Mouse (Mus musculus): ENCODE results near the gene Ecm1. TPM values are rescaled to one million over a fixed set of nuclear protein-coding genes. Genes with fewer than 3 reads are reported as not detected.
A peak's percentile ranks its signal among the peaks of the same experiment; 100 is the strongest.

Ecm1 gene
- total and polyA plus RNA-seq, 2 experiments = 48.1 to 374 TPM

GRCm38 (mm10) chr3:95732744-95733521 lies 6.4 kb downstream of the Ecm1 start:
- DNase-seq (ENCODE audit: extremely low read depth, low read depth, low spot score) = peak; percentile 75
- no peaks in the 10 kb centered on the region for H3K27me3 ChIP-seq (ENCODE audit: control insufficient read depth, insufficient read depth, low read length)
- no peaks in the 10 kb centered on the region for H3K36me3 ChIP-seq (ENCODE audit: control insufficient read depth, insufficient read depth, low read length)
- TF ChIP-seq POLR2A (IDR thresholded peaks at IDR 0.05; ENCODE audit: extremely low read depth, insufficient read depth, low read length) (no peak), CTCF (IDR thresholded peaks at IDR 0.05; ENCODE audit: low read depth, low read length) (no peak)
- no peaks in the 10 kb centered on the region for H3K79me2 ChIP-seq (ENCODE audit: control insufficient read depth, insufficient read depth, low read length)
- H3K4me3 ChIP-seq (ENCODE audit: insufficient read depth, low read depth, low read length) = no peak overlapping the region
- WGBS = 61% methylated on average over 11 of the region's 11 CpGs
- no peak overlapping the region for H3K9ac ChIP-seq (ENCODE audit: low read depth, low read length)
- H3K4me1 ChIP-seq (ENCODE audit: control insufficient read depth, insufficient read depth, low read length) = peaks cover 6% of the 10 kb centered on the region; the same call in 1 of the 2 replicates
- H3K27ac ChIP-seq (replicated peaks; ENCODE audit: insufficient read depth, low read depth, low read length) = peak overlapping the region; percentile 62

GRCm38 (mm10) chr3:95732297-95732696 lies 7.1 kb downstream of the Ecm1 start:
- peaks cover 6% of the 10 kb centered on the region; the same call in 1 of the 2 replicates for H3K4me1 ChIP-seq (ENCODE audit: control insufficient read depth, insufficient read depth, low read length)
- WGBS = 76% methylated on average over 9 of the region's 9 CpGs
- H3K79me2 ChIP-seq (ENCODE audit: control insufficient read depth, insufficient read depth, low read length) = no peaks in the 10 kb centered on the region
- no peaks in the 10 kb centered on the region for H3K36me3 ChIP-seq (ENCODE audit: control insufficient read depth, insufficient read depth, low read length)
- peak overlapping the region; percentile 62 for H3K27ac ChIP-seq (replicated peaks; ENCODE audit: insufficient read depth, low read depth, low read length)
- no peaks in the 10 kb centered on the region for H3K27me3 ChIP-seq (ENCODE audit: control insufficient read depth, insufficient read depth, low read length)
- no peak overlapping the region for H3K4me3 ChIP-seq (ENCODE audit: insufficient read depth, low read depth, low read length)
- DNase-seq (ENCODE audit: extremely low read depth, low read depth, low spot score) = no peak
- no peak for TF ChIP-seq POLR2A (IDR thresholded peaks at IDR 0.05; ENCODE audit: extremely low read depth, insufficient read depth, low read length)
- no peak for TF ChIP-seq CTCF (IDR thresholded peaks at IDR 0.05; ENCODE audit: low read depth, low read length)
- H3K9ac ChIP-seq (ENCODE audit: low read depth, low read length) = no peak overlapping the region

GRCm38 (mm10) chr3:95731802-95732201 lies 7.6 kb downstream of the Ecm1 start:
- Histone ChIP-seq H3K4me1 (ENCODE audit: control insufficient read depth, insufficient read depth, low read length) (peaks cover 6% of the 10 kb centered on the region; the same call in 1 of the 2 replicates), H3K9ac (ENCODE audit: low read depth, low read length) (no peak overlapping the region), H3K27me3 (ENCODE audit: control insufficient read depth, insufficient read depth, low read length) (no peaks in the 10 kb centered on the region), H3K36me3 (ENCODE audit: control insufficient read depth, insufficient read depth, low read length) (no peaks in the 10 kb centered on the region), H3K79me2 (ENCODE audit: control insufficient read depth, insufficient read depth, low read length) (no peaks in the 10 kb centered on the region), H3K4me3 (ENCODE audit: insufficient read depth, low read depth, low read length) (no peak overlapping the region), H3K27ac (replicated peaks; ENCODE audit: insufficient read depth, low read depth, low read length) (no peak overlapping the region)
- DNase-seq (ENCODE audit: extremely low read depth, low read depth, low spot score) = no peak
- TF ChIP-seq CTCF (IDR thresholded peaks at IDR 0.05; ENCODE audit: low read depth, low read length) (no peak), POLR2A (IDR thresholded peaks at IDR 0.05; ENCODE audit: extremely low read depth, insufficient read depth, low read length) (no peak)
- 92% methylated on average over 4 of the region's 4 CpGs for WGBS

- WGBS = 96% methylated on average over 7 of the region's 7 CpGs
- no peak for TF ChIP-seq CTCF (IDR thresholded peaks at IDR 0.05; ENCODE audit: low read depth, low read length)
- no peak for TF ChIP-seq POLR2A (IDR thresholded peaks at IDR 0.05; ENCODE audit: extremely low read depth, insufficient read depth, low read length)
- H3K9ac ChIP-seq (ENCODE audit: low read depth, low read length) = no peak overlapping the region
- no peak overlapping the region for H3K4me3 ChIP-seq (ENCODE audit: insufficient read depth, low read depth, low read length)
- no peak overlapping the region for H3K27ac ChIP-seq (replicated peaks; ENCODE audit: insufficient read depth, low read depth, low read length)
- H3K4me1 ChIP-seq (ENCODE audit: control insufficient read depth, insufficient read depth, low read length) = peaks cover 6% of the 10 kb centered on the region; the same call in 1 of the 2 replicates
- no peaks in the 10 kb centered on the region for H3K27me3 ChIP-seq (ENCODE audit: control insufficient read depth, insufficient read depth, low read length)
- DNase-seq (ENCODE audit: extremely low read depth, low read depth, low spot score) = no peak
- no peaks in the 10 kb centered on the region for H3K79me2 ChIP-seq (ENCODE audit: control insufficient read depth, insufficient read depth, low read length)
- no peaks in the 10 kb centered on the region for H3K36me3 ChIP-seq (ENCODE audit: control insufficient read depth, insufficient read depth, low read length)
Measured at GRCm38 (mm10) chr3:95730431-95730830, 8.9 kb downstream of the Ecm1 start.

GRCm38 (mm10) chr3:95728906-95729305 lies 10.5 kb downstream of the Ecm1 start:
- Histone ChIP-seq H3K4me3 (ENCODE audit: insufficient read depth, low read depth, low read length) (no peak overlapping the region), H3K36me3 (ENCODE audit: control insufficient read depth, insufficient read depth, low read length) (no peaks in the 10 kb centered on the region), H3K27ac (replicated peaks; ENCODE audit: insufficient read depth, low read depth, low read length) (no peak overlapping the region), H3K27me3 (ENCODE audit: control insufficient read depth, insufficient read depth, low read length) (no peaks in the 10 kb centered on the region), H3K9ac (ENCODE audit: low read depth, low read length) (no peak overlapping the region), H3K79me2 (ENCODE audit: control insufficient read depth, insufficient read depth, low read length) (no peaks in the 10 kb centered on the region), H3K4me1 (ENCODE audit: control insufficient read depth, insufficient read depth, low read length) (peaks cover 6% of the 10 kb centered on the region; the same call in 1 of the 2 replicates)
- TF ChIP-seq CTCF (IDR thresholded peaks at IDR 0.05; ENCODE audit: low read depth, low read length) (no peak), POLR2A (IDR thresholded peaks at IDR 0.05; ENCODE audit: extremely low read depth, insufficient read depth, low read length) (no peak)
- no peak for DNase-seq (ENCODE audit: extremely low read depth, low read depth, low spot score)
- WGBS = 91% methylated on average over 2 of the region's 2 CpGs

All from liver, adult 2 months (tissue).